Mouse (Mus musculus) stomach, embryonic 16.5 days (tissue): ENCODE measurements around the gene Zmym1. TPM values are rescaled to one million over a fixed set of nuclear protein-coding genes. Genes with fewer than 3 reads are reported as not detected.
"Not testable (repeated sequence)": the region's sequence is repeated elsewhere in the genome, so short reads cannot be mapped to it uniquely, and the experiment has no call there.

Experiments used
- ATAC-seq: fragments of 200-750 bp; cut with Nextera tagmentation; 2 replicates; pipeline ENCODE4 v1.8.0; 2017; ENCODE audit warnings: moderate number of reproducible peaks, moderate TSS enrichment; ENCODE audit not compliant: insufficient read depth, low FRiP score
- H3K27ac ChIP-seq: fragments of 300-500 bp; sonication (generic); 2 replicates; pipeline ENCODE4 v1.5.1; 2014; ENCODE audit warnings: low read length
- H3K27me3 ChIP-seq: fragments of 300-500 bp; sonication (generic); 2 replicates; pipeline ENCODE4 v1.6.1; 2014; ENCODE audit warnings: low read length, control low read depth, mixed read lengths; ENCODE audit not compliant: control insufficient read depth, insufficient read depth
- H3K36me3 ChIP-seq: fragments of 300-500 bp; sonication (generic); 2 replicates; pipeline ENCODE4 v1.6.1; 2014; ENCODE audit warnings: low read length; ENCODE audit not compliant: control insufficient read depth, insufficient read depth
- H3K4me1 ChIP-seq: fragments of 300-500 bp; sonication (generic); 2 replicates; pipeline ENCODE4 v1.6.1; 2014; ENCODE audit warnings: low read length, control low read depth, mixed read lengths; ENCODE audit not compliant: control insufficient read depth, insufficient read depth
- H3K4me2 ChIP-seq: fragments of 300-500 bp; sonication (generic); 2 replicates; pipeline ENCODE4 v1.6.1; 2014; ENCODE audit warnings: low read depth, low read length, mixed read lengths
- H3K4me3 ChIP-seq: fragments of 300-500 bp; sonication (generic); replicated peaks from 2 replicates; pipeline ENCODE4 v1.5.1; 2014; ENCODE audit warnings: mild to moderate bottlenecking, low read length
- H3K9ac ChIP-seq: fragments of 300-500 bp; sonication (generic); 2 replicates; pipeline ENCODE4 v1.6.1; 2014; ENCODE audit warnings: low read length
- H3K9me3 ChIP-seq: fragments of 300-500 bp; sonication (generic); replicated peaks from 2 replicates; pipeline ENCODE4 v1.6.1; 2016; ENCODE audit warnings: low read length, control low read depth; ENCODE audit not compliant: control insufficient read depth
- WGBS: fragments of 180-500 bp; shearing (Covaris S2); extraction: QIAGEN DNeasy Blood & Tissue Kit; methylation state at CpG from one replicate; pipeline ENCODE4 v1.1.7; 2014; 5-methylcytosine and 5-hydroxymethylcytosine counted together
- polyA plus RNA-seq: library from polyadenylated mRNA; unstranded; fragments of >200 nt; fragmentation: Nextera tagmentation; extraction: Ambion mirVana; gene quantifications from 2 replicates; pipeline ENCODE4 v1.2.1, GENCODE M21; 2015

The Zmym1 gene
- polyA plus RNA-seq, 1 experiment from 2014 or later: 18.0 TPM

DNA sequence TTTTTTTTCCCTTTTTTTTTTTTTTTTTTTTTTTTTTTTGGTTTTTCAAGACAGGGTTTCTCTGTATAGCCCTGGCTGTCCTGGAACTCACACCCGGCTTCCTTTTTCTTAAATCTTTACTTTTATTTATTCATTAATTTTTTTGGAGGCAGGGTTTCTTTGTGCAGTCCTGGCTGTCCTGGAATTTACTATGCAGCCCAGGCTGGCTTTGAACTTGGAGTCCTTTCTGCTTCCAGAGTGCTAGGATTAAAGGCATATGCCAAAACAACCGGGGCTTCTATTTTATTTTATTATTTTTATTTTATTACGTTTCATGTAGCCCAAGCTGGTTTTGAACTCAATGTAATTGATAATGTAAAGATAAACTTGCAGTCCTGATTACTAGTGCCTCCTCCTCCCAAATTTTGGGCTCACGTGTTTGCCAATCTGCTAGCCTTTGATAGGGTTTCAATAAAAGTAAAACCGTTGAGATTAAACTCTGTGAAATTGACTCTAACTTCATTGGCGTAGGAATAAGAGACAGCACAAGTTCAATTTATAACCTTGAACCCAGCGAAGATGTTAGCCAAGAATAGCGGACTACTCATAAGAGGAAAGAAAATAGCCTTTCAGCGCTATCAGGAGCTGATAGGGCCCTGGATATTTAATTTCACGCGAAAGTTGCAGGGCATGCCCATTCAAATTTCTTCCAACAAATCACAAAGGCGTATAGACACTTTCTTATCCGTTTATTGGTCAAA lies 40.4 kb downstream of the Zmym1 start:
- no peak for ATAC-seq
- H3K27ac ChIP-seq: no peak overlapping the region

GRCm38 (mm10) chr4:127016366-127016765 lies 44.6 kb downstream of the Zmym1 start:
- Histone ChIP-seq H3K27ac (no peak overlapping the region), H3K36me3 (no peaks in the 10 kb centered on the region), H3K9ac (no peak overlapping the region), H3K4me3 (no peak overlapping the region), H3K27me3 (no peaks in the 10 kb centered on the region), H3K4me2 (no peak overlapping the region), H3K9me3 (no peaks in the 10 kb centered on the region), H3K4me1 (peaks cover 3% of the 10 kb centered on the region; the same call in 1 of the 2 replicates)
- ATAC-seq: no peak
- WGBS: 80% methylated on average over 4 of the region's 4 CpGs

More for the DNA sequence above, 40.4 kb downstream of the Zmym1 start:
- Histone ChIP-seq H3K36me3 (no peaks in the 10 kb centered on the region; the same call in none of the 2 replicates), H3K27me3 (no peaks in the 10 kb centered on the region), H3K9me3 (no peaks in the 10 kb centered on the region), H3K9ac (no peak overlapping the region), H3K4me1 (peaks cover 19% of the 10 kb centered on the region), H3K4me3 (peak overlapping the region; percentile 37), H3K4me2 (peak overlapping the region; percentile 44)
- WGBS: 13% methylated on average over 13 of the region's 13 CpGs

- ATAC-seq: peak; percentile 91; the same call in 1 of the 2 replicates
- Histone ChIP-seq H3K4me2 (peak overlapping the region; percentile 35; the same call in 1 of the 2 replicates), H3K4me3 (peak overlapping the region; percentile 41), H3K9ac (peak overlapping the region; percentile 48; the same call in 1 of the 2 replicates)
- H3K36me3 ChIP-seq, H3K27me3 ChIP-seq, H3K9me3 ChIP-seq, H3K27ac ChIP-seq, H3K4me1 ChIP-seq: not testable (repeated sequence)
- WGBS: 9% methylated on average over 14 of the region's 26 CpGs
Measured at GRCm38 (mm10) chr4:127015294-127015993, 45.5 kb downstream of the Zmym1 start.

- whole genome bisulfite sequencing: 17% methylated on average over 25 of the region's 25 CpGs
- H3K27me3 ChIP-seq: no peaks in the 10 kb centered on the region
- no peak overlapping the region for H3K27ac ChIP-seq
- H3K9me3 ChIP-seq: no peaks in the 10 kb centered on the region
- H3K4me2 ChIP-seq: peak overlapping the region; percentile 60
- H3K4me3 ChIP-seq: peak overlapping the region; percentile 41
- peak; percentile 64; the same call in 1 of the 2 replicates for ATAC-seq
- H3K4me1 ChIP-seq: peaks cover 7% of the 10 kb centered on the region; the same call in 1 of the 2 replicates
- no peaks in the 10 kb centered on the region for H3K36me3 ChIP-seq
- peak overlapping the region; percentile 62 for H3K9ac ChIP-seq
Measured at GRCm38 (mm10) chr4:127005113-127005936, 55.6 kb downstream of the Zmym1 start.

- H3K27me3 ChIP-seq: no peaks in the 10 kb centered on the region
- no peak overlapping the region for H3K9ac ChIP-seq
- no peak overlapping the region for H3K4me2 ChIP-seq
- H3K4me1 ChIP-seq: peaks cover 7% of the 10 kb centered on the region; the same call in 1 of the 2 replicates
- H3K9me3 ChIP-seq: no peaks in the 10 kb centered on the region
- ATAC-seq: no peak
- WGBS: 71% methylated on average over 3 of the region's 3 CpGs
- no peaks in the 10 kb centered on the region for H3K36me3 ChIP-seq
- H3K4me3 ChIP-seq: no peak overlapping the region
- no peak overlapping the region for H3K27ac ChIP-seq
Measured at GRCm38 (mm10) chr4:127004384-127004783, 56.6 kb downstream of the Zmym1 start.

DNA sequence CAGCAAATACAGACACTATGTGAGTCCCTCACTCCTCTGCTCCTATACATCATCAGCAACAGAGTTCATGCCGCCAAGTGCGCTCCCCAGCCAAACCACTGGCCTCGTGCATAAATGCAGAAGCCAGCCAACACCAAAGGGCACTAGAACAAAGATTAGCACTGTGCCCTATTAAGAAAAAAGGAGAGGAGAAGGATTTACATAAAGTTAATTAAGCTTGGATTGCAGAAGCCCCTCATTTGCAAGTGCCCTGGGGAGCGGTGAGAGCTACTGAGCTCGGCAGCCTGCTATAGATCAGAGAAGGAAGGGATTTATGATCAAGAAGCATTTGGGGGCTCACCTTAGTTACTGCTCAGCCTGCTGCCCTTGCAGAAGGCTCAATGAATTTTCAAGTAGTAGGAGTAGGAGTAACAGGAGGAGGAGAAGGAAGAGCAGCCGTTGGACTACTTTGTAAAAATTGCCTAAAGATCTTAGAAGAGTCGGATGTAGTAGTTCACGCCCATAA lies 60.3 kb downstream of the Zmym1 start:
- H3K27me3 ChIP-seq: no peaks in the 10 kb centered on the region
- H3K27ac ChIP-seq: no peak overlapping the region
- 45% methylated on average over 8 of the region's 8 CpGs for WGBS
- no peak overlapping the region for H3K4me3 ChIP-seq
- H3K4me1 ChIP-seq: peaks cover 7% of the 10 kb centered on the region; the same call in 1 of the 2 replicates
- no peaks in the 10 kb centered on the region for H3K36me3 ChIP-seq
- ATAC-seq: no peak
- H3K9me3 ChIP-seq: no peaks in the 10 kb centered on the region
- no peak overlapping the region for H3K9ac ChIP-seq
- no peak overlapping the region for H3K4me2 ChIP-seq

DNA sequence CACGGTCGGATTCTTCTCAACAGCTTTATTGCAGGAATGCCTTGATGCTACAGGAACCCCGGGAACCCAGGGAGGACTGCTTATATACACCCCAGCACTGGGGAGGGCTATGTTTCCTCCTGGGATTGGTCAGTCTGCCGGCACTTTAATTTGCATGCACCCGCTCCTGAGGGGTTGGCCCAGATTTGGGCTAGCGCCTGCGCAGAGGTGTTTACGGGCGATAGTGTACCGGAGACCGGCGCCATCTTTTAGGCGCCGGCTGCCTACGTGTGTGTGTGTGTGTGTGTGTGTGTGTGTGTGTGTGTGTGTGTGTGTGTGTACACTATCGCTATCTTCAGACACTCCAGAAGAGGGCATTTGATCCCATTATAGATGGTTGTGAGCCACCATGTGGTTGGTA lies 61.6 kb downstream of the Zmym1 start:
- not testable (repeated sequence) for H3K27me3 ChIP-seq, H3K36me3 ChIP-seq, H3K4me3 ChIP-seq, H3K4me1 ChIP-seq, ATAC-seq, H3K9ac ChIP-seq, H3K4me2 ChIP-seq, H3K9me3 ChIP-seq, H3K27ac ChIP-seq
- WGBS: 94% methylated on average over 16 of the region's 16 CpGs
